Mouse (Mus musculus) forebrain, embryonic 11.5 days (tissue): ENCODE results near the gene Rab43. TPM values are rescaled to one million over a fixed set of nuclear protein-coding genes. Genes with fewer than 3 reads are reported as not detected.

ENCODE experiments used
- ATAC-seq: fragments of 200-750 bp; cut with Nextera tagmentation; replicated peaks from 2 replicates; pipeline ENCODE4 v1.8.0; 2017; ENCODE audit warnings: moderate TSS enrichment; ENCODE audit not compliant: low FRiP score
- DNase-seq: peaks from one replicate; pipeline ENCODE4 v3.0.0-alpha.2; 2017; ENCODE audit warnings: low spot score
- H3K27ac ChIP-seq: fragments of 300-500 bp; sonication (generic); 2 replicates; pipeline ENCODE4 v1.5.1; 2014; ENCODE audit warnings: low read depth, low read length
- H3K27me3 ChIP-seq: fragments of 300-500 bp; sonication (generic); 2 replicates; pipeline ENCODE4 v1.6.1; 2014; ENCODE audit warnings: mild to moderate bottlenecking, low read length, mixed read lengths; ENCODE audit not compliant: control insufficient read depth, insufficient read depth
- H3K36me3 ChIP-seq: fragments of 300-500 bp; sonication (generic); 2 replicates; pipeline ENCODE4 v1.6.1; 2014; ENCODE audit warnings: mild to moderate bottlenecking, low read length, moderate library complexity, mixed read lengths; ENCODE audit not compliant: control insufficient read depth, insufficient read depth
- H3K4me1 ChIP-seq: fragments of 300-500 bp; sonication (generic); replicated peaks from 2 replicates; pipeline ENCODE4 v1.6.1; 2014; ENCODE audit warnings: low read length, mixed read lengths; ENCODE audit not compliant: control insufficient read depth, insufficient read depth
- H3K4me2 ChIP-seq: fragments of 300-500 bp; sonication (generic); 2 replicates; pipeline ENCODE4 v1.6.1; 2014; ENCODE audit warnings: low read depth, mild to moderate bottlenecking, low read length, moderate library complexity, mixed read lengths; ENCODE audit not compliant: severe bottlenecking
- H3K4me3 ChIP-seq: fragments of 300-500 bp; sonication (generic); 2 replicates; pipeline ENCODE4 v1.5.1; 2014; ENCODE audit warnings: low read depth, low read length
- H3K9ac ChIP-seq: fragments of 300-500 bp; sonication (generic); 2 replicates; pipeline ENCODE4 v1.6.1; 2014; ENCODE audit warnings: low read length
- H3K9me3 ChIP-seq: fragments of 300-500 bp; sonication (generic); 2 replicates; pipeline ENCODE4 v1.6.1; 2016; ENCODE audit warnings: low read length, mixed read lengths; ENCODE audit not compliant: control insufficient read depth
- WGBS: fragments of 180-500 bp; shearing (Covaris S2); extraction: QIAGEN DNeasy Blood & Tissue Kit; methylation state at CpG from one replicate; pipeline ENCODE4 v1.1.7; 2014; 5-methylcytosine and 5-hydroxymethylcytosine counted together
- polyA plus RNA-seq: library from polyadenylated mRNA; unstranded; fragments of >200 nt; fragmentation: Nextera tagmentation; extraction: Ambion mirVana; gene quantifications from 2 replicates; pipeline ENCODE4 v1.2.1, GENCODE M21; 2014

Gene Rab43
- polyA plus RNA-seq, 1 experiment from 2014 or later, result 9.4 TPM

DNA sequence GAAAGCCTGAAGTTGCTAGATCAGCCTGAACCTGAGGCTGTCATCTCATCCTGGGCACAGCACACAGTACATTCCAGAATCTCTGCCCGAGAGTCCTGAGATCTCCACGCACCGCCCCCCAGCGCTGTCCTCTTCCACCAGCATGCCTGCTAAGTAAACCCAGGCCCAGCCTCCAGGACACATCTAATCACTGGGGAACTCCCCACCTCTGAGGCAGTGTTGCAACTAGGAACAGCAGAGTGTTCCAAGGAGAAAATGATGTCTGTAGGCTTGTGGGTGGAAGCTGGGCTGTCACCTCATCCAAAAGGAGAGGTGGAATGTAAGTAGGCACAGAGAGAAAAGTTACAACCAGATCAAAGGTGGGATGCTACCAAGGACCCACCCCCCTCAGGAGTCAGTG is 56.8 kb downstream of the Rab43 start:
- DNase-seq (peak; percentile 33), ATAC-seq (no peak)
- Histone ChIP-seq H3K27me3 (no peaks in the 10 kb centered on the region), H3K4me2 (no peak overlapping the region), H3K27ac (no peak overlapping the region), H3K4me1 (no peaks in the 10 kb centered on the region), H3K36me3 (no peaks in the 10 kb centered on the region), H3K4me3 (no peak overlapping the region), H3K9ac (no peak overlapping the region), H3K9me3 (no peaks in the 10 kb centered on the region)
- WGBS, result 94% methylated on average over 4 of the region's 4 CpGs

DNA sequence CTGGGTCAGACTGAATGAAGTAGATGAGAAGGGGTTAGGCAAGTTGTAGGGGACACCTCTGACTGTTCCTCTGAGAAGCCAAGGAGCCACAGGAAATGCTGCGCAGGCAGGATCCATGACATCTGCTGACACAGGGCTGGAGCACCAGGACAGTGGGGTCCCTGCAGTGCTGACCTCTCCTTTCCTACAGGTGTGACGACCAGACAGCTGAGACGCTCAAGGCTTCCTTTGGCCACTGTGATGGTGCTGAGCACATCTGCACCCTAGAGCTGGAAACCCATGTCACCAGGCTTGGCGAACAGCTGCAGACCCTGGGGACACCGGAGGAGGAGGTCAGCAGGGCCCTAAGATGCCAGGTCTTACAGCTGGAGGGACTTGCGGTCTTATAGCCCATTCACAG is 60.4 kb downstream of the Rab43 start:
- no peaks in the 10 kb centered on the region for H3K27me3 ChIP-seq
- DNase-seq (no peak), ATAC-seq (no peak)
- no peak overlapping the region for H3K4me2 ChIP-seq
- H3K4me3 ChIP-seq, result no peak overlapping the region
- H3K9me3 ChIP-seq, result no peaks in the 10 kb centered on the region
- no peak overlapping the region for H3K27ac ChIP-seq
- WGBS, result 82% methylated on average over 6 of the region's 6 CpGs
- H3K4me1 ChIP-seq, result no peaks in the 10 kb centered on the region
- H3K9ac ChIP-seq, result no peak overlapping the region
- no peaks in the 10 kb centered on the region for H3K36me3 ChIP-seq

DNA sequence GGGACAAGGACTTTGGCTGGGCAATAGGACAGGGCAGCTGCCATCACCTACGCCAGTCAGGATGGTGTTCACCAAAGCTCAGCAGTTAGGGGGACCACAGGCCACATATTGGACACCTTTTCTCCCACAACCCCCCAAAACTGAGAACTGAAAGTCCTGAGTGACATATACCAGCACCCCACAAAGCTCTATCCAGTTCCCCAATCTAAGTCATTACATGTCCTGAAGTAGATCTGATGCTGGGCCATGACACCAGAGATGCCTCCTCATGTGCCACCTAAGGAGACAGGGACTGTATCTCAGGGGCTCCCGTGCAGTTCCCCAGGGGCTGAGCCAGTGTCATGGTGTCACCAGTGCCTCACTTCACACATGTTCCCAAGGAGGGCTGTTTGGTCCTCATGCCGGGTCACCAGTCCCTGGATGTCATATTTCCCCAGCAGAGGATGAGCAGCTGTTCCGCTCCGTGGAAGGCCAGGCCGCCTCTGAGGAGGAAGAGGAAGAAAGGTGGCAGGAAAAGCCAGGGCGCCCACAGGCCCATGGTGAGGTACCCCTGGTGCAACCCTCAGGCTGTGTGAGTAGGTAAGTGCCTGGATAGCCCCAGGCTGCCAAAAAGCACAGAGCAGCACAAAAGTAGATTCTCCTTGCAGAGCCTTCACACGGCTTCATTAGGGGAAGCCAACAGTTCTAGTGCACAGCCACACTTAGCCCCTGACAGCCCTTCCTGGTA is 61.6 kb downstream of the Rab43 start:
- H3K9ac ChIP-seq, result no peak overlapping the region
- no peaks in the 10 kb centered on the region for H3K4me1 ChIP-seq
- H3K27me3 ChIP-seq, result no peaks in the 10 kb centered on the region
- no peaks in the 10 kb centered on the region for H3K9me3 ChIP-seq
- no peak overlapping the region for H3K4me3 ChIP-seq
- ATAC-seq, result no peak
- H3K4me2 ChIP-seq, result no peak overlapping the region
- no peak for DNase-seq
- no peaks in the 10 kb centered on the region for H3K36me3 ChIP-seq
- no peak overlapping the region for H3K27ac ChIP-seq
- 87% methylated on average over 8 of the region's 8 CpGs for WGBS

DNA sequence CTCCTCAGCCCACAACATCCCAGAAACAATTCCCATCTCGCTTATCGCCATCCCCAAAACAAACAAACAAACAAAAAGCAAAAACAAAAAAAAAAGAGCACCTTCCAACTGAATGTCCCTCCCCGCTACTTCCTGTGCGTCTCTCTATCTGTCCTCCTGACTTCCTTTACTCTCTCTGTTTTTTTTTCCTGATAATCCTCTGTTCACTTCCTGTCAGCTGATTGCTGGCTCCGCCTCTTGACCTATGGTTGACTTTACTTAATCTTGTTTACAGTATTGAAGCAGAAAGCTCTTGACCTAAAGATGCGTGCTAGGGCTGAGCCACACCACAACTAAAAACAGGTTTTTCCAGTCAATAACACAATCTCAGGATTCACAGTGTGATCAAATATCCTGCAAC is 63.4 kb downstream of the Rab43 start:
- no peak overlapping the region for H3K27ac ChIP-seq
- DNase-seq (no peak), ATAC-seq (no peak)
- H3K4me1 ChIP-seq, result no peaks in the 10 kb centered on the region
- no peak overlapping the region for H3K4me2 ChIP-seq
- no peaks in the 10 kb centered on the region for H3K9me3 ChIP-seq
- H3K27me3 ChIP-seq, result no peaks in the 10 kb centered on the region
- no peak overlapping the region for H3K4me3 ChIP-seq
- no peaks in the 10 kb centered on the region for H3K36me3 ChIP-seq
- 88% methylated on average over 6 of the region's 6 CpGs for WGBS
- H3K9ac ChIP-seq, result no peak overlapping the region

DNA sequence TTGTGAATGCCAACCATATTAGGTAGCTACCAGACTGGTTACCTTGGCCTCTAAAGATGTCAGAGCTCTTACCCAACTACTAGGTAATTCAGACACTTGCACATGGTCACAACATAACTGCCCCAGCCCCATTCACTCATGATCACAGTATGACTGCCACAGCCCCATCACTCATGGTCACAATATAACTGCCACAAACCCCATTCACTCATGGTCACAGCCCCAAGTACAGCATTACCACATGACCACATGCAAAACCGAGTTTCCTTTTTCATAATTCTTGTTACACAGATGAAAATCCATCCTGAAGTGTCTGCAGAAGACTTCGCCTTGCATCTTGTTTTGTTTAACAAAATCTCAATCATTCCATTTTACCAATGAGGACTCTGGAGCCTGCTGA is 63.9 kb downstream of the Rab43 start:
- H3K9ac ChIP-seq, result no peak overlapping the region
- H3K9me3 ChIP-seq, result no peaks in the 10 kb centered on the region
- H3K27me3 ChIP-seq, result no peaks in the 10 kb centered on the region
- no peak for ATAC-seq
- H3K27ac ChIP-seq, result no peak overlapping the region
- DNase-seq, result no peak
- H3K4me2 ChIP-seq, result no peak overlapping the region
- H3K36me3 ChIP-seq, result no peaks in the 10 kb centered on the region
- H3K4me3 ChIP-seq, result no peak overlapping the region
- WGBS, result 89% methylated on average over 2 of the region's 2 CpGs
- H3K4me1 ChIP-seq, result no peaks in the 10 kb centered on the region

DNA sequence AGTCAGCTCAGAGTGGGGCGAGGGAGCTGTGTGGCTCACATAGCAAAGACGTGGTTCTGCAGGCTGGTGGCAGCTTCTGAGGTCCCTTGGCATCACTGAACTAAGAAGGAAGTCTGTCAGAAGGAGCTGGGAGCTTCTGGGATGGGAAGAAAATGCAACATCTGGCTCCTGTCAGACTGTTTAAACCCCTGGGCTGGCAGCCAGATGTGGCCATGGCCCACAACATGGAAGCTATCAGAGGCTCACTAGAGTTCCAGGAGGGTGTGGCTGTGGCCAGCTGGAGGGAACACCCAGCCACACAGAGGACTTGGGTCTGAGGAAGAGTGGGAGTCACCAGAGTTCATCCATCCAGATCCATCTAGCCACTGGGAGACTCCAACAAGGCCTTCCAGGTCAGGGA is 65.1 kb downstream of the Rab43 start:
- H3K4me1 ChIP-seq, result no peaks in the 10 kb centered on the region
- no peak overlapping the region for H3K9ac ChIP-seq
- H3K27ac ChIP-seq, result no peak overlapping the region
- WGBS, result 88% methylated on average over 2 of the region's 2 CpGs
- no peak for ATAC-seq
- no peak overlapping the region for H3K4me2 ChIP-seq
- no peaks in the 10 kb centered on the region for H3K9me3 ChIP-seq
- no peaks in the 10 kb centered on the region for H3K36me3 ChIP-seq
- no peak for DNase-seq
- no peak overlapping the region for H3K4me3 ChIP-seq
- H3K27me3 ChIP-seq, result no peaks in the 10 kb centered on the region

DNA sequence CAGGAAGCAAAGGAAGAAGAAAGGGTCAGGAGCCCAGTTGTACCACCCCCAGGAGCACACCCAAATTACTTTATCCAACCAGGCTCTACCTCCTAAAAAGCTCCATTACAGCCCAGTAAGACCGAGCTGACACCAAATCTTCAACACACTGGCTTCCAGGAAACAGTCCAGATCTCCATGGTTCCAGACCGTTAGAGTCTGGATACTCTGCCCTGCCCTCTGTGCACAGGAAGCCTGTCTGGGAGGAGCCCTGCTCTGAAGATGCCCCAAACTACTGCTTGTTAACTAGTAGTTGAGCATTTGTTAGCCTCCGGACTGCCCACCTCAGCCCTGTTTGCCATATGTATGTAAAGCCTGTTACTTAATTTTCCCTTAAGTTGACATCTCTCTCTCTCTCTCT is 65.9 kb downstream of the Rab43 start:
- WGBS, result 77% methylated on average over 3 of the region's 3 CpGs
- H3K27me3 ChIP-seq, result no peaks in the 10 kb centered on the region
- no peaks in the 10 kb centered on the region for H3K4me1 ChIP-seq
- no peak overlapping the region for H3K27ac ChIP-seq
- no peak overlapping the region for H3K4me2 ChIP-seq
- no peaks in the 10 kb centered on the region for H3K36me3 ChIP-seq
- DNase-seq (no peak), ATAC-seq (no peak)
- no peak overlapping the region for H3K9ac ChIP-seq
- no peak overlapping the region for H3K4me3 ChIP-seq
- no peaks in the 10 kb centered on the region for H3K9me3 ChIP-seq

DNA sequence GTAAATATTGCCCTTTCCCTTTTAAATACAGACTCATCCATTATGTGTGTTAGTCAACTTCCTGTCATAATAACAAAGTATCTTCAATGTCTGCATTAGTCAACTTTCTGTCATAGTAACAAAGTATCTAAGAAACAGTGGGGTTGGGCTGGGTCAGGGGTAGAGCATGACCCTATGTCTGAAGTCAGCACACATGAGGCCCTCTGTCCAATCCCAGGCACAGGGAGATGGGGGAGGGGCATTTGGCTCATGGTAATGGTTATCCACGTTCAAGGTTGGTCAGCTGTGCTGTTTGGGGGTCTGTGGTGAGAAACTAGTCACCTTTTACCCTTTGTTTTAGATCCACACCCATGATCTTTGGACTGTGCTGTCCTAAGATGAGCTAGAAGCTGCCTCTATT is 66.7 kb downstream of the Rab43 start:
- 54% methylated on average over 1 of the region's 1 CpGs for WGBS
- H3K27ac ChIP-seq, result no peak overlapping the region
- no peaks in the 10 kb centered on the region for H3K4me1 ChIP-seq
- ATAC-seq (no peak), DNase-seq (no peak)
- H3K9me3 ChIP-seq, result no peaks in the 10 kb centered on the region
- no peak overlapping the region for H3K9ac ChIP-seq
- H3K36me3 ChIP-seq, result no peaks in the 10 kb centered on the region
- H3K4me2 ChIP-seq, result no peak overlapping the region
- no peak overlapping the region for H3K4me3 ChIP-seq
- no peaks in the 10 kb centered on the region for H3K27me3 ChIP-seq

DNA sequence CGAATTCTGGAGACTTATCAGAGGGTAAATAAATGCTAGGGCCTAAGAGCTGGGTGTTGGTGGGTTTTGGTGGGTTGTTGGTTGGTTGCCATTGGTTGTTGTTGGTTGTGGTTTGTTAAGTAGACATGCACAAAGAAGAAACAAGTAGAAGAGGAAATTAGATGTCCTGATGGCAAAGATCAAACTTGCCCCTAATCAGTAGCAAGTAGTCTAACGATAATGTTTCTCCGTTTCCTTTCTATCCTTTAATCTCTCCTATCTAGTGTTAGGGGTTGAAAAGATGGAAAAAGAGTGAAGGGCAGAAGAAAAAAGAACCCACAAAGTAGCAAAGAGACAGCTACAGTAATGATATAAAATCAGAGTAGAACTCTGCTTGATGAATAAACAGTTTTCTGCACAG is 67.3 kb downstream of the Rab43 start:
- H3K27me3 ChIP-seq, result no peaks in the 10 kb centered on the region
- no peaks in the 10 kb centered on the region for H3K4me1 ChIP-seq
- H3K9ac ChIP-seq, result no peak overlapping the region
- H3K36me3 ChIP-seq, result no peaks in the 10 kb centered on the region
- ATAC-seq (no peak), DNase-seq (no peak)
- no peak overlapping the region for H3K4me2 ChIP-seq
- 88% methylated on average over 3 of the region's 3 CpGs for WGBS
- no peak overlapping the region for H3K27ac ChIP-seq
- H3K9me3 ChIP-seq, result no peaks in the 10 kb centered on the region
- H3K4me3 ChIP-seq, result no peak overlapping the region
